Mouse (Mus musculus): ENCODE measurements at regions not wholly inside any gene's neighbourhood (a gene's known extent, or its start where the extent isn't known, plus 50 kb on each side); places are given as distances from the start of the nearest gene placed in this dataset.

DNA sequence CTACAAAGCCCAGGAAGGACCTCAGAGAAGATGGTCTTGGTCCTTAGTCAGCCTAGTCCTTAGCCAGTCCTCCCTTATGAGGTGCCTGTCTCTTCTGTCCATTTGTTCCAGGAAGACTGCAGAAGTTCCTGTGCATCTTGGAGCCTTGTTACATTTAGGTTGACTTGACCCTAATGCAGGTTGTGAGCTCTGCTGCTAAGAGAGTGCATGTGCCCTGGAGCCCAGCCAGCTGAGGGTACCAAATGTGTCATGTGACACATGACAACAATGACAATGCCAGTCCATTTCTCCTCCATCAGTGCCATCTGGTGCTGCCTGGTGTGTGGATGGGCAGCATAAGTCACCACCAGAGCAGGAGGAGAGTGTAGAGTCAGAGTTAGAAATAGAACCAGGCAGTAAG, 61.7 kb upstream of the Gm12830 start:
- TF ChIP-seq USF1 (IDR thresholded peaks at IDR 0.05; ENCODE audit: low read depth, low read length): no peak
- TF ChIP-seq POLR2A (IDR thresholded peaks at IDR 0.05; ENCODE audit: low read depth, low read length): no peak
- TF ChIP-seq CTCF (conservative IDR thresholded peaks at IDR 0.05 in 1 of 2, IDR thresholded peaks at IDR 0.05 in 1 of 2; ENCODE audit: low read depth in 2 of 2, low read length in 2 of 2): no peak
- no peak for TF ChIP-seq ELF1 (IDR thresholded peaks at IDR 0.05; ENCODE audit: low read depth, low read length)
- no peak for TF ChIP-seq UBTF (IDR thresholded peaks at IDR 0.05; ENCODE audit: low read depth, low read length)
